Mouse (Mus musculus) urinary bladder, postnatal 14 days (tissue): ENCODE results near the gene Dlg2.
A peak's percentile ranks its signal among the peaks of the same experiment; 100 is the strongest.

Source experiments
- DNase-seq: peaks from one replicate; pipeline ENCODE4 v3.0.0; 2021; ENCODE audit warnings: low spot score

The Dlg2 gene

DNA sequence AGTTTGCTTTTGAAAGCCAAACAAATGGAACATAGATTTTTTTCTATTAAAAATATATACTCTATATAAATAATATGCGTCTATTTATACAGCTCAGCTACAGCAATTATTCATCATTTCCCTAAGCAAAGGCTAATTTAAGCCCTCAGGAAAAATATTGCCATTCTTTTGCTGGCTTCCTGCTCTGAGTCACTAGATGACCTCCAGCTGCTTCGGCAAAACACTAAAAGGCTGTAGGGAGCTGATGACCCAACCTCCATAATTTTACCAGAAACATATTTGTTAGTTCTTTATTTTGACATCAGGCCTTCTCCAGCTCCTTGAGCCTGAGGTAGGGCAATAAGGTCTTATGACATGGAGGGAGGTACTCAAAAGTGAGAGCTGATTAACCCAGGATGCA lies 1426.0 kb downstream of the Dlg2 start:
- no peak for DNase-seq

DNA sequence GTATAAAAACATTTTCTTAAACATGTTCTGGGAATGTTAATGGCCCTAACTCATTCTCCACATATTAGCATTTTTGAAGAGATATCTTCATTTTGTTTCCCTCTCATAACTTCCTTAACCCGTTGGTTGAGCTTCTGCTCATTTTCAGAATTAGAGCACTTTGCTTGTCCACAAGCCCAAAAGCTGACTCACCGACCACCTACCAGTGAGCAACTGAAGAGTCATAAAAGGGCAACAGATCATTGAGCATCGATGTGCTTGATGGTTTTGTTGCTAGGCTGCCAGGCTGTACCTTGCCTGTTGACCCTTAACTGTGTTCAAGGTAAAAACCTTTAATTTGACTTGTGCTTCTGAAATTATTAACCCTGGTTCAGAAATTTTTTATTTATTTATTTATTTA lies 1440.3 kb downstream of the Dlg2 start:
- DNase-seq, result no peak

DNA sequence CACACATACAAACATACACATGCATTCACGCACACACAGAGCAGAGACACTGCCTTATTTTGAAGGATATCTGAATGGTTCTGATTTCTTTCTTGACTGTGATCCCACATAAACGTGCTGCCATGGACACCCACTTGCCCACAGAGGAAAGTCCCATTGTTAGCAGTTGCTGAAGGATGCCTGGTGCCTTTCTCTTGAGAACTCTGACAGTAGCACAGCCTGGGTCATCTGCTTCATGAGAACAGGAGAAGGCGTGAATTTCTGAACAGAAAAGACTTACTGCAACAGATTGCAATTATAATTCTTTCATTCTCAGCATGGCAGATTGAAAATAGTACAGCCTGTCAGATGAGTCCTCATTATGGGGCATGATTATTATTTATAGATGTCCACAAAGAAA lies 1442.6 kb downstream of the Dlg2 start:
- DNase-seq, result no peak

DNA sequence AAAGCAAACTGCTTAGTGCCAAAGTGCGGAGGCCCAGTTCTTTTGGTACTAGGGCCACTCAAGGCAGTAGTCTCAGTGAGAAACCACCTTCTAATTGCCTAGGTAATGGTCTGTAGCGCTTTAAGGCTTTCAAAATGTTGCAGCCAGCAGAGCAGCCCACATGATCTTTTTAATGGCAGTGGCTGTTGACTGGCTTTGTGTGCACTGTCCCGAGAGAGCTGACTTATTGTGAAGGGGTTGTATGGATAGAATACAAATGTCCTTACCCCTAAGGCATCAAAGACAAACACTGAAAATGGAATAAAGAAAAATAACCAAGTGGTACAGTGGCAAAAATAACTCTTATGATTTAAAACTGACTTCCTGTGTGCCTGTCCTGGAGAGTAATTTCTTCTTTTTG lies 1443.3 kb downstream of the Dlg2 start:
- DNase-seq, result no peak

DNA sequence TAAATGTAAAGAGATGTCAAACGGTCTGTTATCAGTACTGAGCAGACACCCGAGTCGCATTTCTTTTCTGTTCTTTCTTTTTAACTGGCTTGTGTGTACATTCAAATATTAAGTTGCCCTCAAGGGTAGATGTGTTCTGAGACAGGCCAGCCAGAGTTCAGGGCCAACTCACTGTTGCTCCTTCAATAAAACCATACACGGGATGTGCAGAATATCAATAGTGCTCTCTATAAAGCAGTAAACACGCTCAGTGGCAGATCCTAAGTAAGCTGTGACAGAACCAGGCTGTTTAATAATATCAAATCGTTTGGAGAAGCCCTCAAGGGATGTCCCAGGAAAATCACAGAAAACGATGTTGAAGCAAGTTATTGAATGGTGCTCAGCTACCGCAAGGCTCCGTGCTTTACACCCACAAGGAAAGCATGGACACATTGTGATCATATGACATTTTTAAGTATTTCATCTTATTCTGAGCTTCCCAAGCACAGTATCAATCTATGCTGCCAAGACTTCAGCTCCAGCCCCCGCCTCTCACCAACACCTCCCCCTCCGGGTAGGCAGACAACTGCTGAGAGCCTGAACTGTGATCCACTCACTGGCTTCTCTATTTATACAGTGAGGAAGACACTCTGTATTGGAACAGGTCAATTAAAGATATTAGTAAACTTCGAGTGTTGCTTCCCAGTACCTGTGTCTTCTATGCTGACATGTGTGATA lies 1458.6 kb downstream of the Dlg2 start:
- DNase-seq, result no peak

DNA sequence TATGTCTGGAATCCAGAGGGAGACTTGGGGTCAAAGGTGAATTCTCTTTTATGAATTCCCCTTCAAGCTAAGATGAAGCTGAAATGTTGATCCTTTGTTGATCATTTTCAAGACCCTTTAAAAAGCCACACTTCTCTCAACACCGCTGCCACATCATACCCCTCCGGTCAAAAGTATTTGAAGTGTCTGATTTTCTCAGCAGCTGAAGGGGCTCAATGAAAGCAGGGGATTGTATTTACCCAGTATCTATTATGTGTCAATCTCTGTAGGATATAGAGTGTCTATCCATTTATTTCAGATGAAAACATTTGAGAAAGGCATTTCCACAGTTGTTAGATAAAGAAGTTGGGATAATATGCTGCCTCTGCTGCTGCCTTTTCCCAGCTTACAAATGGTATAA lies 1459.7 kb downstream of the Dlg2 start:
- DNase-seq, result no peak

DNA sequence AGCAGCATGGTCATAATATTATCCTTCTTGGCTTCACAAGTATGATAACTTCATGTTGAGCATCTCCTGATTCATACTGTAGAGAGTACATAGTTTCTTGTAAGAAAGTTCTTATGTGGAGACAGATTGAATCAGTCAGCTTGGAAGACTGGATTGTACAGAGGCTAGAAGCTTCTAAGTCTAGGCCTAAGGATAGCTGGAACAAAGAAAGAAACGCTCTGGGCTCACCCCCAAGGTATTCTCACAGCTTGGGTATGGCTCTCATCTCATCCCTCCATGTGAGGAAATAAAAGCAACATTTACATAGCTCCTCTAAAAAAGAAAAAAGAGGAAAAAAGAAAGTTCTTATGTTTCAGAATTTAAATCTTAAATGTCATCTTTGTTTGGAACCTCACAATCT lies 1466.8 kb downstream of the Dlg2 start:
- no peak for DNase-seq

DNA sequence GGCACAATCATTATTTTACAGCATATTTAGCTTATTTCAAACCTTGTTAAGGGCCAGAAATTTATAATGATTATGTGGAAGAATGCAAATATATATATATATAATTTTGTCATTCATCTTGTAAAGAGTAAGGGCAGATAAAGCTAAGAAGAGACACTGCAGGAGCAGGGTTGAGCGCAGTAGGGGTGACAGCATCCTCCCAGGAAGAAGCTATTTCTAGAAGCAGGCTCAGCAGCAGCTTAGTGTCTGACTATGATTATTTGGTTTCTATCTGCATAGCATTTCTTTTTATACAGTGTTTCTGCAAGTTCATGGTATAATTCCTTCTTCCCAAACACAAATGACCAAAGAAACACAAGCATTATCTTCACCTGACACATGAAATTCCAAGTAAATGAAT lies 1479.1 kb downstream of the Dlg2 start:
- DNase-seq, result no peak

DNA sequence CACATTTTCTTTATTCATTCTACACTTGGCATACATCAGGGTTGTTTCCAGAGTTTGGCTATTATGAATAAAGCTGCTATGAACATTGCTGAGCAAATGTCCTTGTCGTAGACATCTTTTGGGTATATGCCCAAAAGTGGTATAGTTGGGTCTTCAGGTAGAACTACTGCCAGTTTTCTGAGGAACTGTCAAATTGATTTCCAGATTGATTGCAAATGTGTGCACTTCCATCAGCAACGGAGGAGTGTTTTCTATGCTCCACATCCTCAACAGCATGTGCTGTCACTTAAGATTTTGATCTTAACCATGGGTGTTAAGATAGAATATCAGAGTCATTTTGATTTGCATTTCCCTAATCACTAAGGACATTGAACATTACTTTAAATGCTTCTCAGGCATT lies 1486.5 kb downstream of the Dlg2 start:
- DNase-seq, result no peak

DNA sequence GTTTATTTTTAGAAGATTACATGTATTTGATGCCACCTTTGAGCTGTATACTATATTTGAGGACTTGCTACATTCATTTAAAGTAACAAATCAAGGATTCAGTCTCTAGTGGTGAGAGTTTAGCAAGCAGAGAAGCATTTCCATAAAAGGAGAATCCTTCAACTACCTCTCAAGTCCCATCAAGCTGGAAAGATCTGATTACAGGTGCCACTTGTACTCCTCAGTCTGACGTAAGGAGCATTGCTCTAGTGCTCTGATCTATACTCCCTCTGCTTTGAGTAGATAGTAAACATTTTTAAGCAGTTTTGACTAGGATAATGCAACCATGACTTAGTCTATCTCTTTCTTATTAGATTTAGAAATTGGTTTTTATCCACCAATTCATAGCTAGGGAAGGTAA lies 1496.5 kb downstream of the Dlg2 start:
- no peak for DNase-seq

DNA sequence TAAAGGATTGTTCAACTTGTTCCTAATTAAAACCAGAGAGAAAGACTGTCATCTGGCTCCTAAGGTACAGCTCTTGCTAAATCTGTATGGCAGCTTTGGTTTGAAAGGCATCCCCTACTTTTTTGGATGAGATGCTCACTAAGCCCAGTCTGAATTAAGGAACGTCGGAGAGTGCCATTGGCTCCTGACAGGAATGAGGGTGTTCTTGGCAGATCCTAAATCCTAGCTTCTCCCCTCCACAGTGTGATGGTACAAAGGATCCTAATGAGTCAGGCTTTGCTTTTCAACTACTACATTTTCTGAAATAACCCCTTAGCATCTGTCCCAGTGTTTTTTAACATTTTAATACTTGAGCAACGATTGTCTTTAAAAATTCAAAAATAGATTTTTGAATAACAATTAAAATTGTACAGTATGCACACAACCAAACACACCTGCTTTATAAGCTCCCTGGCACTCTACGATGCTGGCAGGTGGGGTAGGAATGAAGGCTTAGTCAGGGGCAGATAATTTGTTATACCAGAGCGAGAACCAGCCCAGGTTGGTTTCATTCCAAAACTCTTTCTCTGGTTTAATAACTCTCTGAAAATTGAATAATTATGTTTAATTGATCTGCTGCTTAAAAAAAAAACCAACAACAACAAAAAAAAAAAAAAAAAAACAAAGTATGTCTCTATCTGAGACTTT lies 1527.4 kb downstream of the Dlg2 start:
- DNase-seq, result no peak

DNA sequence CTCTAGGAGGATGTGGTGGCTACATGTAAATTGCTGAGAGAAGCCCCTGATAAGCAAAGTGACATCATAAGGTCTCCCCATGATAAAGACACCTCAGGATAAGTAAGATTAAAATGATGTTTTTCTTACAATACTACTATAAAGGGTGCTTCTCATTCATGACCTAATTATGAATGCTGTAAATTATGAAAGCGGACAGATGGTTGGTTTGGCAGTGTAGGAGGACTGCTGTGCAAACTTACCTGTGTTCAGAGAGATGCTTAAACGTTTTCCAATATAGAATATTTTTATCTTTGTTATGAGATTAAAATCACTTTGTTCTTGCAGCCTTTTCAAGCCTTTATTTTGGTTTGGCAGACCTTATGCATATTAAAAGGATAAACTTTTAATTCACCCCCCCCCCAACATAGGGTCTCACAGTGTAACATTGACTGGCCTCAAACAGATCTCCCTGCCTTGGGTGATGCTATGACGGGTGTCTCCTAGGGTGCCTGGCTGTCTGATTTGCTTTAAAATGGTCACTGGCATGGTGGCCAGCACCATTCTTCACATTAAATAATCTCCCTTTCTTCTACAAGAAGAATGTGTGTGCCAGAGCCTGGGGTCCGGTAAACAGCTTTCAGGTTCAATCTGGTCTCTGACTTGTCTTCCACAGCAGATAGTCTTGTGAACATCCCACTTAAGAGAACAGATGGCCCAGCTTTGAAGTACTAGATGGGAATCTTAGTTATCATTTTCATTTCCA lies 1529.4 kb downstream of the Dlg2 start:
- no peak for DNase-seq

DNA sequence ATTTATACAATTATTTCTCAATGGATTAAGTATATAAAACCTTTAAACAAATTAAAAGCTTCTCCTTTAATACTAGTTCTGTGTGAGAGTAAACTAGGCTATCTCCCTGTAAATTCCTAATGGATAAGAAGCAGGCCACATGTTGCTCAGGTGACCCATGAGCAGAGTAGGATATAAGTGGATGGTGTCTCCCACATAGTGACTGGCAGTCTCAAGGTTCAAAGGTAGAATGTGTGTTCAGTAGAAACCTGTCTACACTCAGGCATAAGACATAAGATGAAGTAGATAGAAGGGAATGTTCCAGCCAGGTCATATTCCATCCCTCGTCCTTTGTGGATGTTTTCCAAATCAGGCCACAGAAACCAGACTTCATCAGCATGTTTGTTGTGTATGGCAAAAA lies 1532.2 kb downstream of the Dlg2 start:
- DNase-seq, result no peak

DNA sequence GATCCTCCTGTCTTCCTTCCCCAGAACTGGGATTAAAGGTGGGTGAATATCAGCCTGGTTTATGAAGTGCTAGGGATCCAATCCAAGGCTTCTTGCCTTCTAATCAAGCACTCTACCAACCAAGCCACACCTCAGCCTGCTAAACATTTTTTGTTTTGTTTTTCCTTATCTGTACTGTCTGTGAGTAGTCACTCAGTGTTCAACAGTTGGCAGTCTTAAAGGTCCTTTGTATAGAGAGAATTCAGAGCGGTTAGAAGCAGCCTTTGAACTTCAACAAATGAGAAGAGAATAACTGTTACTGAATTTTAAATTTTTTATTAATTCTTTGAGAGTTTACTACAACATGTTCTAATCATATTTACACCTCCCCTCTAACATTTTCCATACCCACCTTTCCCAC lies 1548.5 kb downstream of the Dlg2 start:
- DNase-seq, result no peak

DNA sequence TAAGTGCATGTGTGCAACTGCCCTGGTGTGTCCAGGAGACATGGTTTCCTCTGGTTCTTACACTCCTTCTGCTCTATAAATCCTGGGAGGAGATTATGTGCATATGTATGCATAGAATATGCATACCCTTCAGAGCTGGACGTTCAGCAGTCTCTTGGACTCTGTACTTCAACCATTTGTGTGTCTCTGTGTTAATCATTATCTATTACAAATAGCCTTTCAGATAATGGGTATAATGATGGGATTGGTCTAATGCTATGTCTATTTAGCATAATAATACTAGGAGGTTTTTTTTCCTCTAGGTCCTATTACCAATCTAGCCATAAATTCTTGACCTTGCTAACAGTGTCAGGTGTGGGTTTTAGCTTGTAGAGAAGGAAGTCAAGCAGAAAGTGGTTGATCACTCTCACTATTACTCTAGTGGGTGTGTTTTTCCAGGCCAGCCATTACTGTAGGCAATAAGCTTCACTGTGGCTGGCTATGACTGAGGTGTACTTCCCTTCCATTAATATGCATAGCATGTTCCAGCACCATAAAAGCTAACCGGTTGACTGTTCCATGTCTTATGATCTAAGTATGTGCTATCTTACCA lies 1549.1 kb downstream of the Dlg2 start:
- DNase-seq, result no peak

DNA sequence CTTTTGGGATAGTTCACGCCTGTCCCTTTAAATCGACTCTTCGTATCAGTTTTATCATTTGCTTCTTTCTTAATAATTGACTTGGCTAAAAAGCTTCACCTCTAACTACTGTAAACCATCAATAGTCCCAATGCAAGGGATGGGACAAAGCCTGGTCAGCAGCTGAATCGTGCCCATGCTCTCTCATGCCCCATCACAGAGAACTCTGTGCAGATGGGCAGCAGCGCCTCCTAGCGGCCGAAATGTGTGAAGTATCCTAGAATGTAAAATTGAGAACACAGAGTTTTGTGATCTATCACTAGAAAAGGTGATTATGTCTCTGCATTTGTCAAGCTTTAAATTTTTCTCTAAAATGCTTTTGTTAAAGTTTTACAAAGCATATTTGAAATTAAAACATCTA lies 1550.6 kb downstream of the Dlg2 start:
- DNase-seq, result peak; percentile 27

DNA sequence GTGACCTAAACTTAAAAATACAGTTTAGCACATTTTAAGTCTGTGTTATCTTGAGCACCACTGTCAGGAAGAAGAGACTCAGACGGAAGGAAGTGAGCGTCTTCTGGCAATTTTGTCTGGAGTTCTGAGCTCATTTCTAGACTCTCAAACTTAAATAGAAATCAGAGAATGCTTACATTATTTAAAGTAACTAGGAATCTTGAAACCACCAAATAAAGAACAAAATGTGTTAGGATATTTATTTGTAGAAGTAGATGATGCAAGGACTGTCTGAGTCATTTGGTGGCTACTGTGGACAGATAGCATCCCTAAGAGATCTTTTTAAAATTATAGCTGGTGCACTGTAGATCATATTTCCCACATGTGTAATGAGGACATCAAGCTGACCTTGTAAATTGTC lies 1557.8 kb downstream of the Dlg2 start:
- DNase-seq, result no peak

DNA sequence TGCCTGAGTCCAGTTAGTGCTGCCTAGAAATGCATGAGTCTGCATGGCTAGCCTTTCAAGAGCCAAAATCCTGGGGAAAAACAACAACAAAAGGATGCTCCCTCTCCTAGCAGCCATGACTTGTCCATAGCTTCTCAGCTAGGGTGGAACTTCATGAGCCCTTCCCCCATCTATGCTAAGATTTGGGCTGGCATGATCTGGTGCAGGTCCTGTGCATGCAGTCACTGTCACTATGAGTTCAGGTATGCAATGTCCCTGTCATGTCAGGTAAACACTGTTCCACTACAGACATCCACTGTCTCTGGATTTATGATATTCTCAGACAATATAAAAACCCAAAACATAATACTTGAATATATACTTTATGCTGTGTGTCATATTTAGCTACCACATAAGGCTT lies 1563.7 kb downstream of the Dlg2 start:
- no peak for DNase-seq

DNA sequence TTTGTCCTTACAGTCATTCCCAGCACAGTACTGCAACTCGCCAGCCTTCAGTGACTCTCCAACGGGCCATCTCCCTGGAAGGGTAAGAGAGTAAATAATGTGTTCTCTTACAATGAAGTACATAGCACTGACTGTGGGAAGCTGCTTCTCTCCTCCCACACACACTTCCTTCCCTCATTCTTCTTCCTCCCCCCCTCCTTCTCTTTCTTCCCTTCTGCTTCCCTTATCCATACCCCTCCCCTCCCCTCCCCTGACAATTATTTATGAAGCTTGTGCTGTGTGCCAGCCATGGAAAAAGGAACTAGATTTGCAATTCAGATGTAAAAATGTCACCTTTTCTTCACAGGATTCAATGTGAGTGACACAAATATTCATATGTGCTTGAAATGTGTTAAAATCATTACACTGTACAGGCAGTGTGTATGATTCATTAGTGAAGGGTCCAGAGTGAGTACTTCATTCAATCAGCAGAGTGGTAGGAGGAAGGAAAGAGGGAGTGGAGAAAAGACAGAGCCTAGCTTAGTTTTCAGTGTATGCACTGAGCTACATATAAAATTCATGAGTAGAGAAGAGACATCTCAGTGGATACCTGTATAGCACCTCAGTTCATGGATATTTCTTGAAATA lies 1564.4 kb downstream of the Dlg2 start:
- no peak for DNase-seq

DNA sequence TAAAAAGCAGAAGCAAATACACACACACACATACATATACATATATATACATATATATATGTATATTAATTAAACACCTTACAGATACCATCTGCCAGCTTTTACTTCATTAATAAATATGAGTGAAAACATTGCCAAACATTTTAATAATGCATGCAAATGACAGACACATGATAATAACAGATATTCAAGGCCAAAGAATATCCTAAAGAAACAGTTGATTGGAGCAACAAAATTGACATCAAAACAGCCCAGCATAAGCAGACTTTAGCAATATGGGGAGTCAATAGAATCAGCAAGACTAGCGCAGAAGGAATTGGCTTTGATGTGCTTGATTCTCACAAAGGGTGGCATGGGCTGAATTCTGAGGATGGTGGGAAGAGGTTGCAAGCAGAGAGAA lies 1568.5 kb downstream of the Dlg2 start:
- no peak for DNase-seq

DNA sequence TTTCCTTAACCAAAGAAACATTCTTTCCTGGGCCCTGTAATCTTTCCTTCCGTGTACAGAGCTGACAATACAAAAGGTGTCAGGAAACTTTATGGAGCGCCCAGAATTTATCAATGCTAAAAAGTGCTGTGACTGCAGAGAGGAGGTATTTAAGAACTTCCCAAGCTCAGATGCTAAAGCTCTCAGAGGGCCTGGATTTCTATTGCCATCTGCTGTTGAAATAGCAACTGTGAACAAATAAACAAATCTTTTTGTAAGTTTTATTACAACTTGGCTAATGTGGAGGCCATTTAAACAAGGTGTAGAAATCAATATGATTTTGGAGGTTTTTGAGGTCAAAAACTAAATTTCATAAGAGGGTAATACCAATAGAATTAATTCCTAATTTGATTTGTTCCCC lies 1570.8 kb downstream of the Dlg2 start:
- no peak for DNase-seq

DNA sequence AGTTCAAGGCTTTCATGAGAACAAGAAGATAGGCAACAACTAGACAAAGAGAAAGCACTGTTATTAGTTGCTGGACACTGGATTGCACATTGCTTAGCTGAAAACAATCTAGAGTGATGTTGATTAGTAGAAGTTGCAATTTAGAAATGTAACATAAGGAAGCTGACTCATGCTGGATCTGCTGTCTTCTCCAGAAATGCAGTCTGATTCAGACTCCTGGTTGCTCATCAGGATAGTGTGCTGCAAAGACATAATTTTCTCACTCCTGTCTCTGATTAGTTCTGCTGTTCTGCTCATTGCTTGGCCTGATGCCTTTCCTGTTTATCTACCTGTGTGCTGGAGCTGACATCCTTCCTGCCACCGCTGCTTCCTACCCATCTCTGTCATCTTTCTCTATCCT lies 1572.4 kb downstream of the Dlg2 start:
- no peak for DNase-seq

DNA sequence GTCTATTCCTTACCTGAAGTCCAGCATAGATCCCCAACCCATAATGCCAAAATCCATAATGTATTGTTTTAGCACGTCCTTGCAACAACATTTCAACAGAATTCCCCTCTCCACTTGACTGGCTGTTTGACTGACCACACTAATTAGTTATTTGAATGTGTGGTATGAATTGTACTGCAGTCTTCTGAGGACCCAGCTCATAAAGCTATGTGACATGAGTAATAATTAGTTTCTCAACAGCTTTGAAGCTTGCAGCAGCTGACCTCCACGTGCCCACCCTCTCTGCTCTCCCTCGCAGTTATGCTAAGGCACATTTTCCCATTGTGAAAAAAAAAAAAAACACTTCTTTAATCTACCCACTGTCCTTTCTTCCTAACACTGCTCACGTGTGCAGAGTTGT lies 1590.4 kb downstream of the Dlg2 start:
- DNase-seq, result no peak
